Mouse (Mus musculus): ENCODE measurements around the gene Arhgap11a. TPM values are rescaled to one million over a fixed set of nuclear protein-coding genes. Genes with fewer than 3 reads are reported as not detected.
A peak's percentile ranks its signal among the peaks of the same experiment; 100 is the strongest.

The Arhgap11a gene
- 22.3 and 22.5 TPM in 2 replicates for total RNA-seq (2012; rRNA removed)
- total RNA-seq (2014; rRNA removed), result 21.6 and 22.4 TPM in 2 replicates
- 68.9 and 74.0 TPM in 2 replicates for polyA plus RNA-seq (2012; ENCODE audit: insufficient read length, low read depth)

DNA sequence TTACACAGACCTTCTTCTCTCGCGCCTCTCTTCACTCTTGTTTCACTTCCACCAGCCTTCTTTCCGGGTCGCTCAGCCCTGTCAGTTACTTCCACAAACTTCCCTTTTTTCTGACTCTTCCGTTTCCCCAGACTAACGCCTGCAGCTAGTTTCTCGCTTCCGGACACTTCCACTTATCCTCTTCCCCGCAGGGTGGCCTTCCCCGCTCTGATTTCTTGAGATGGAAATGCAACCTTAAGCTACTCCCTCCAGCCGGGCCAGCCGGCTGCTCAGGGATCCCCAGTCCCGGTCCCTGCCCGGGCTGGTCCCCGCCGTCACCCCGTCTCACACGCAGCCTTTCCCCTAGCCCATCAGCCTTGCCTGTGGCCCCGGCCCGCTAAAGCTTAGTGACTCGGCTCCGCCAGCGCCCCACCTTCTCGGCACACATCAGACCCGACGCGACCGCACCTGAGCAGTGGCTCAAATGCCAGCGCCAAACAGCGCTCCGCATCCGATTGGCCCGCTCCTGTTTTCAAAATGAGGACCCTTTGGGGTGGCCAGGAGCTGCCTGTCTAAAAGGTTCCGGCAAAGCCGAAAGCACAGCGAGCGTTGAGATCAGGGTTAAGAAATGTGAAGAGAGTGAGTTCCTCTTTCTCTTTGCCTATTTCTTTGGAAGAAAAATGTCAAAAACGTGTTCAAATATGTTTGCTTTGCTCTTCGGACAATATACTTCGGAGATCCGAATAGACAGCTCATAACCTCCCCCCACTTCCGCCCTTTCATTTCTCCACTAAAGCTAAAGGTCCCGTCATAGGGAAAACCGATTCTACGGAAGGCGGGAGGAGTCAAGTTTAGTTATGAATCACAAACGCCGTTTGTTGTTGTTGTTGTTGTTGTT lies at the start of gene Arhgap11a:
Gene Arhgap11a (minus strand): TSS at position 417 of the 877 bp plus-strand sequence.
- Histone ChIP-seq H3K9me3 (replicated peaks; ENCODE audit: low read length) (no peaks in the 10 kb centered on the region), H3K36me3 (replicated peaks in 1 of 2; ENCODE audit: control insufficient read depth in 1 of 2, insufficient read depth in 1 of 2, low read length in 1 of 2) (peaks cover 15 to 31% of the 10 kb centered on the region in 2 experiments), H3K27me3 (replicated peaks) (no peaks in the 10 kb centered on the region), H3K9ac (ENCODE audit: insufficient read depth, low read depth) (peak within 1 kb of the TSS; percentile 87), H3K27ac (ENCODE audit: insufficient read depth, low read depth) (peak within 1 kb of the TSS; percentile 80), H3K4me2 (ENCODE audit: insufficient read depth, low read depth, poor library complexity, severe bottlenecking) (peak within 1 kb of the TSS; percentile 87), H3K4me1 (ENCODE audit: control insufficient read depth in 1 of 2, insufficient read depth in 2 of 2) (peaks cover 3 to 41% of the 10 kb centered on the region in 2 experiments; a peak in 2 of 4 replicates), H3K4me3 (replicated peaks in 1 of 3; ENCODE audit: low read depth in 2 of 3, low read length in 2 of 3, poor library complexity in 1 of 3) (peak within 1 kb of the TSS; percentile 84 to 94 (median 88)), H3K79me2 (replicated peaks; ENCODE audit: control insufficient read depth, extremely low read depth, insufficient read depth, poor library complexity, severe bottlenecking) (peaks cover 46% of the 10 kb centered on the region)
- DNase-seq (ENCODE audit: extremely low read depth), result peak; percentile 96
- in situ Hi-C loops (cut with MboI; ENCODE audit: low pct_ligation_motif_present, low pct_unique_long_range_greater_than_20kb, low sequenced_read_pairs) (no loop called here), dilution Hi-C loops (cut with MboI; ENCODE audit: extremely low pct_ligation_motif_present, extremely low pct_unique_long_range_greater_than_20kb, low sequenced_read_pairs) (no loop called here)
- no peak for TF ChIP-seq USF1 (IDR thresholded peaks at IDR 0.05; ENCODE audit: low read depth, low read length)
- peak; percentile 61; the same call in 1 of the 2 replicates for TF ChIP-seq NELFE (IDR thresholded peaks at IDR 0.05; ENCODE audit: low read depth, low read length)
- TF ChIP-seq ETS1 (conservative IDR thresholded peaks at IDR 0.05; ENCODE audit: low read depth, low read length), result peak; percentile 35; the same call in 1 of the 2 replicates
- TF ChIP-seq NRF1 (IDR thresholded peaks at IDR 0.05; ENCODE audit: low read depth, low read length), result no peak
- peak; percentile 74 for TF ChIP-seq TCF12 (IDR thresholded peaks at IDR 0.05; ENCODE audit: low read depth, low read length)
- TF ChIP-seq IRF4 (IDR thresholded peaks at IDR 0.05; ENCODE audit: low read depth, low read length), result peak; percentile 67
- TF ChIP-seq E2F4 (IDR thresholded peaks at IDR 0.05; ENCODE audit: insufficient replicate concordance, low read depth, low read length), result peak; percentile 81; the same call in 1 of the 2 replicates
- peak; percentile 89 for TF ChIP-seq HCFC1 (IDR thresholded peaks at IDR 0.05; ENCODE audit: low read depth, low read length)
- TF ChIP-seq PAX5 (IDR thresholded peaks at IDR 0.05; ENCODE audit: low read length), result no peak
- TF ChIP-seq MEF2A (IDR thresholded peaks at IDR 0.05; ENCODE audit: borderline replicate concordance, low read depth, low read length), result peak; percentile 38; the same call in 1 of the 2 replicates
- TF ChIP-seq POLR2AphosphoS2 (IDR thresholded peaks at IDR 0.05; ENCODE audit: low read depth, low read length), result peak; percentile 79; the same call in 1 of the 2 replicates
- TF ChIP-seq EP300 (IDR thresholded peaks at IDR 0.05; ENCODE audit: low read length), result no peak
- TF ChIP-seq RAD21 (IDR thresholded peaks at IDR 0.05; ENCODE audit: low read depth, low read length), result no peak
- peak; percentile 70; the same call in 1 of the 2 replicates for TF ChIP-seq ZMIZ1 (IDR thresholded peaks at IDR 0.05; ENCODE audit: low read depth, low read length)
- TF ChIP-seq ELF1 (IDR thresholded peaks at IDR 0.05; ENCODE audit: low read depth, low read length), result peak; percentile 95
- peak; percentile 88 for TF ChIP-seq POLR2A (IDR thresholded peaks at IDR 0.05; ENCODE audit: low read depth, low read length)
- no peak for TF ChIP-seq ZKSCAN1 (IDR thresholded peaks at IDR 0.05; ENCODE audit: borderline replicate concordance, low read depth, low read length)
- TF ChIP-seq MAZ (IDR thresholded peaks at IDR 0.05; ENCODE audit: low read depth, low read length), result peak; percentile 64
- TF ChIP-seq TBP (conservative IDR thresholded peaks at IDR 0.05; ENCODE audit: low read depth, low read length), result peak; percentile 56
- peak; percentile 81 for TF ChIP-seq MYC (IDR thresholded peaks at IDR 0.05; ENCODE audit: low read depth, low read length)
- TF ChIP-seq CTCF (conservative IDR thresholded peaks at IDR 0.05 in 1 of 2, IDR thresholded peaks at IDR 0.05 in 1 of 2; ENCODE audit: low read depth in 2 of 2, low read length in 2 of 2), result no peak
- peak; percentile 84 for TF ChIP-seq KAT2A (IDR thresholded peaks at IDR 0.05; ENCODE audit: insufficient replicate concordance, low read length)
- peak; percentile 45; the same call in 1 of the 2 replicates for TF ChIP-seq JUN (IDR thresholded peaks at IDR 0.05; ENCODE audit: insufficient read depth, low read depth, low read length)
- peak; percentile 96 for TF ChIP-seq SIN3A (IDR thresholded peaks at IDR 0.05; ENCODE audit: low read length)
- no peak for TF ChIP-seq ZC3H11A (IDR thresholded peaks at IDR 0.05; ENCODE audit: low read depth, low read length)
- no peak for TF ChIP-seq MAFK (IDR thresholded peaks at IDR 0.05; ENCODE audit: insufficient replicate concordance, low read length)
- no peak for TF ChIP-seq UBTF (IDR thresholded peaks at IDR 0.05; ENCODE audit: low read depth, low read length)
- peak; percentile 100 for TF ChIP-seq MAX (IDR thresholded peaks at IDR 0.05; ENCODE audit: low read length)
- no peak for TF ChIP-seq USF2 (conservative IDR thresholded peaks at IDR 0.05; ENCODE audit: low read depth, low read length)
- peak; percentile 9; the same call in 1 of the 2 replicates for TF ChIP-seq GABPA (IDR thresholded peaks at IDR 0.05; ENCODE audit: insufficient replicate concordance, low read depth, low read length)
- peak; percentile 43; the same call in 1 of the 2 replicates for TF ChIP-seq JUND (conservative IDR thresholded peaks at IDR 0.05; ENCODE audit: low read depth, low read length)
- peak; percentile 91 for TF ChIP-seq MXI1 (IDR thresholded peaks at IDR 0.05; ENCODE audit: low read depth, low read length)
- peak; percentile 80 for TF ChIP-seq CHD1 (IDR thresholded peaks at IDR 0.05; ENCODE audit: low read depth, low read length)
- peak; percentile 55 for TF ChIP-seq BHLHE40 (IDR thresholded peaks at IDR 0.05; ENCODE audit: low read depth, low read length)
- TF ChIP-seq RCOR1 (conservative IDR thresholded peaks at IDR 0.05; ENCODE audit: low read depth, low read length), result no peak
- no peak for TF ChIP-seq ZNF384 (IDR thresholded peaks at IDR 0.05; ENCODE audit: low read depth, low read length)
- peak; percentile 76 for TF ChIP-seq CHD2 (IDR thresholded peaks at IDR 0.05; ENCODE audit: low read length)
